Mouse (Mus musculus) testis, adult 2 months (tissue): ENCODE data around the gene Ly6g6e. TPM values are rescaled to one million over a fixed set of nuclear protein-coding genes. Genes with fewer than 3 reads are reported as not detected.
"Not testable (repeated sequence)": the region's sequence is repeated elsewhere in the genome, so short reads cannot be mapped to it uniquely, and the experiment has no call there.

Experiments
- H3K27ac ChIP-seq: fragments of 200-500 bp; 2 replicates; pipeline ENCODE4 v1.5.1; 2012; ENCODE audit warnings: low read depth, low read length; ENCODE audit not compliant: control insufficient read depth, insufficient read depth
- H3K27me3 ChIP-seq: fragments of 200-500 bp; 2 replicates; pipeline ENCODE4 v1.6.1; 2012; ENCODE audit warnings: mild to moderate bottlenecking, low read length, moderate library complexity; ENCODE audit not compliant: control insufficient read depth, insufficient read depth
- H3K36me3 ChIP-seq: fragments of 200-500 bp; 2 replicates; pipeline ENCODE4 v1.6.1; 2012; ENCODE audit warnings: mild to moderate bottlenecking, low read length; ENCODE audit not compliant: control insufficient read depth, insufficient read depth
- H3K4me1 ChIP-seq: fragments of 200-500 bp; 2 replicates; pipeline ENCODE4 v1.6.1; 2012; ENCODE audit warnings: low read length; ENCODE audit not compliant: control insufficient read depth, insufficient read depth
- H3K4me3 ChIP-seq: fragments of 200-500 bp; 2 replicates; pipeline ENCODE4 v1.5.1; 2012; ENCODE audit warnings: low read depth, mild to moderate bottlenecking, low read length, moderate library complexity, mixed read lengths; ENCODE audit not compliant: control insufficient read depth
- CTCF ChIP-seq: fragments of 200-500 bp; IDR thresholded peaks from 2 replicates; pipeline ENCODE4 v1.5.1; 2012; ENCODE audit warnings: low read depth, mild to moderate bottlenecking, inconsistent platforms, low read length, moderate library complexity; ENCODE audit not compliant: control insufficient read depth, insufficient read depth, insufficient replicate concordance
- POLR2A ChIP-seq: fragments of 200-500 bp; IDR thresholded peaks from 2 replicates; pipeline ENCODE4 v1.6.1; 2012; ENCODE audit warnings: low read depth, mild to moderate bottlenecking, inconsistent platforms, low read length, moderate library complexity; ENCODE audit not compliant: control insufficient read depth
- polyA plus RNA-seq: library from polyadenylated mRNA; depleted of rRNA; stranded (reverse); fragments of >200 nt; gene quantifications from 2 replicates; pipeline ENCODE4 v1.2.3, GENCODE M21; 2012

The Ly6g6e gene
- polyA plus RNA-seq, 1 experiment = 0.78 TPM

DNA sequence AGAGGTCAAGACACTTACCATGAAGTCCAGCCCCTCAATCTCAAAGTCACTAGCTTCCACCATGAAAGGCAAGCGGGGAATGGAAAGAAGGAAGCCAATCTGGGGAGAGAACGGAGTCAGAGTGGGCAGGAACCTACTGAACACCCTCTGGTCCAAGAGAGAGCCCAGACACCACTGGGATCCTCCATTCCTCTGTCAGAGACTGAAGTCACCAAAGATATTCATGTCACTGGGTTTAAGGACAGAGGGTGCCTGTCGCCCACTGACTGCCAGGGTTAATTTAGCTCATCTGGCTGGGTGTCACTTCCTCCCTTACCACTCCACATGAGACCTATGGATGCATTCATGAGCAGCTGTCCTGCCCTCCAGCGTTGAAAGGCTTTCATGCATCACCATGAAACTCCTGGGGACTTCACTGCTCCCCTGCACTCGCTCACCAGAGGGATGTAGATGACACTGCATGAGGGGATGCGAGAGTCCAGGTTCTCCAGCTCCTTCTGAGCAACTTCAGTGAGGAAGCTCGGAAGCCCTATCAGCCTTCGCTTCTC is 44.3 kb upstream of the Ly6g6e start:
- H3K36me3 ChIP-seq = no peaks in the 10 kb centered on the region
- no peaks in the 10 kb centered on the region for H3K27me3 ChIP-seq
- no peak overlapping the region for H3K27ac ChIP-seq
- H3K4me3 ChIP-seq = no peak overlapping the region
- no peak for TF ChIP-seq POLR2A
- H3K4me1 ChIP-seq = peaks cover 2% of the 10 kb centered on the region; the same call in 1 of the 2 replicates

GRCm38 (mm10) chr17:35033703-35034102 is 43.0 kb upstream of the Ly6g6e start:
- H3K36me3 ChIP-seq, H3K27me3 ChIP-seq, H3K4me1 ChIP-seq, H3K27ac ChIP-seq, H3K4me3 ChIP-seq: not testable (repeated sequence)

DNA sequence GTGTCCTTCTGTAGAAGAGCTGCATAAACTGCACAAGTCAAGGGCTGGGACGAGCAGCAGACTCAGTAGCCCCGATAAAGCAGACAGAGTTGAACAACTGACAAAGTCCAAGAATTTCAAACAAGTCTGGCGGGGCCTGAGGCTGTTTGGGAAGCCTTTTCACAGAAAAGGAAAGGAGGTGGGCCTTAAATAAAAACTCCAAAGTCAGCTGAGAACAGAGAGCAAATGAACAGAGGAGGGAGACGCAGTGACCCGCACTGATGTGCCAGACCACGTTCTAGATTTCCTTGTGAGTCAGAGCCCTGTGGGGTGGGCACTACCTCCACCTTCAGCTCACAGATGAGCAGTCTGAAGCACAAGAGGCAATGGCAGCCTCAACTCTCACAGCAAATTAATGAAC is 41.8 kb upstream of the Ly6g6e start:
- TF ChIP-seq CTCF = no peak
- no peak for TF ChIP-seq POLR2A
- H3K36me3 ChIP-seq = no peaks in the 10 kb centered on the region
- H3K27ac ChIP-seq = no peak overlapping the region; the same call in 1 of the 2 replicates
- no peak overlapping the region for H3K4me3 ChIP-seq
- H3K27me3 ChIP-seq = no peaks in the 10 kb centered on the region
- peaks cover 2% of the 10 kb centered on the region; the same call in 1 of the 2 replicates for H3K4me1 ChIP-seq

DNA sequence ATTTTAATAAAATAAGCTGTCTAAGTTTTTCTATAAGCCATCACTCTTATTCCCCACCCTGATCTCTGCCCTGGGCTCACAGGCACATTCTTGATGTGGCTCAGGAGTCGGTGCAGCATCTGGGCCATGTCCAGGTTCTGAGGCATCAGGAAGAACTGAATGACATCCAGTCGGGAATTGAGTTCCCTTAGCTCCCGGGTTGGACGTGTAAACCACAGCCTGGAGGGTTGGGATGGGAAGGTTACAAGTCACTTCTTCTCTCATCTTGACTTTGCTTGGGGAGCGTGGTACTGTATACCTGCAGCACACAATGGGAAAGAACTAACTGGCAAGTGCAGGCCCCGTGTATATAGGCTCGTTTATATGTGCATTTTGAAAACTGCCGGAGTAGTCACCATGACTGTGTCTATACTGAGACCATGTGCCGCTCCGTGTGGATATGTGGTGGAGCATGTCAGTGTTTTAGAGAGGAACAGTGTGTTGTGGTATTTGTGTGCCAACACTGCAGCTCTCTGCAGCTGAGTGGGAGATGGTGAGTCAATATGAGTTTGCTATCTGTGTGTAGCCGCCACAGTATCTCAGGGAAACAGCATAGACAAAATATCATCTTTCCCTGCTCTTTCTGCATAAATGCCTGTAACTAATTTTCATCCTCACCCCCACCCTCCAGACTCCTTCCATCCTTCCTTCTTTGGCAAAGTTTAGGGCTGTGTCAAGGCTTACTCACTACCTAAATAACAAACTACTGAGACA is 37.4 kb upstream of the Ly6g6e start:
- no peaks in the 10 kb centered on the region for H3K36me3 ChIP-seq
- H3K27ac ChIP-seq = no peak overlapping the region
- no peak for TF ChIP-seq POLR2A
- no peak for TF ChIP-seq CTCF
- no peaks in the 10 kb centered on the region for H3K4me1 ChIP-seq
- H3K4me3 ChIP-seq = no peak overlapping the region
- H3K27me3 ChIP-seq = no peaks in the 10 kb centered on the region

GRCm38 (mm10) chr17:35043794-35044193 is 32.9 kb upstream of the Ly6g6e start:
- H3K27me3 ChIP-seq = no peaks in the 10 kb centered on the region
- no peak overlapping the region for H3K4me3 ChIP-seq
- H3K27ac ChIP-seq = no peak overlapping the region
- H3K4me1 ChIP-seq = peaks cover 5% of the 10 kb centered on the region
- H3K36me3 ChIP-seq = no peaks in the 10 kb centered on the region
- TF ChIP-seq CTCF (no peak), POLR2A (no peak)

DNA sequence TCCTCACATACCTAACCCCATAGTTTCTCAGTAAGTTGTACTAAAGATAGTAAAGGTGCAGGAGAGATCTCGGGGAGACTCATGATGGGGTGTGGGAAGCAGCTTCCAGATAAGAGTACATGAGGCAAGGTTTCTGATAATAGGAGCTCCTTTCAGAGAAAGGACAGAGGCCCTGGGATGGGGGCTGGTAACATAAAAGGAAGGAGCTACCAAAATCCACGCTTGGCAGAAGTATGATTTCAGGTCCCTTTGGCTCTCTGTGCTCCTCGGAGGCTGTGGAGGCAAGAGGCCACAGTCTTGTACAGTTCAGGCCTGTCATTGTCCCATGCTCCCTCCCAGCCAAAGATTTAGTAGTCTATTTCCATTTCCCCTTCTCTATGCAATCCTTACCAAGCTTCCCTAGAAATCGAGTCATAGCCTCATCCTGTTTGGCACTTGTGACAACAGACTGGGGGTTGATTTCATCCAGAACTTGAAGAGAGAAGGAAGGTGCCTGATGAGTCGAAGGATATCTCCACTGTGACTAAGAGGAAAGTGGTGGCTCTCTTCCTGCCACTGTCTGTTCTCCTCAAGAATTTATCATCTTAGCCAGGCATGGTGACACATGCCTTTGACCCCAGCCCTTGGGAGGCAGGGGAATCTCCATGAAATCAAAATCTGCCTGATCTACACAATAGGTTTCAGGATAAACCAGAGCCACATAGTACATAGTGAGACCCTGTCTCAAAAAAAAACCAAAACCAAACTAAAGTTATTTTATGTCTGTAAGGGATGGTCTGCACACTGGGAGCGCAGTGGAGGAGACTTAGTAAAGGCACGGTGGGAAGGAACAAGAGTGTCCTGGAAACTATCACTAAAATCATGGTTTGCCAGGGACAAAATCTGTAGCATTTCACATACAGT is 31.5 kb upstream of the Ly6g6e start:
- Histone ChIP-seq H3K4me3 (no peak overlapping the region), H3K27me3 (peaks cover 2% of the 10 kb centered on the region; the same call in 1 of the 2 replicates), H3K36me3 (no peaks in the 10 kb centered on the region), H3K4me1 (peaks cover 12% of the 10 kb centered on the region), H3K27ac (peak overlapping the region; percentile 43; the same call in 1 of the 2 replicates)
- TF ChIP-seq POLR2A = no peak
- no peak for TF ChIP-seq CTCF
